Mouse (Mus musculus): Measurements from ENCODE around the gene Vat1. TPM values are rescaled to one million over a fixed set of nuclear protein-coding genes. Genes with fewer than 3 reads are reported as not detected.

The Vat1 gene
- 16.5 and 19.8 TPM in 2 replicates for total RNA-seq (2023)

DNA sequence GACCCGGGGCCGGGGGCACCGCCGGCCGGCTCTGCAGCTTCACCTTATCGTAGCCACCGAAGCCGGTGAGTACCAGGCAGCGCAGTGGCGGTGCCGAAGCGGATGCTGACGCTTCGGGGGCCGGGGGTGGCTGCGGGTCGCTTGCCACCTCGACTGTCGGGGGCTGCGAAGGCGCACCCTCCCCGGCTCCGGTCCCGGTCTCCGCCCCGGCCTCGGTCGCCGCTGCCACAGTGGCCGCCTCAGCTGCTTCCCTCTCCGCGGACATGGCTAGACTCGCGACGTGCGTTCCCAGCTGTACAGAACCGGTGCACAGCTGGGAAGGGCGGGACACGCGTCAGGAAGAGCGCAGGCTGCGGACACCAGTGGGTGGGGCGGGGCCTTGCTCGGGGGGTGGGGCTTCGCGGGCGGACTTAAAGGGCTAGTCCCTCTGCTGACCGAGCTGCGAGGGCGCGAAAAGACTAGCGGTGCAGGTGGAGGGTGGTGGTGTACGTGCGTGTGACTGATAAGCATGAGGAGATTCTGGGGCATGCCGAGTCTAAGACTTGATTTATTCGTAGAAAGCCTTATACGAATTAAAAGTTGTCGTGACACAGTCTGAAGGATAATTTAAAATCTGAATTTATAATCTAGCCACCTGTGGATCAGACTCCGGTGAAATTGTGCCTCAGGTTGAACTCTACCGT lies at the start of gene Vat1:
Gene Vat1, minus strand, starts transcription at position 362 of the 683 bp plus-strand sequence.

DNA sequence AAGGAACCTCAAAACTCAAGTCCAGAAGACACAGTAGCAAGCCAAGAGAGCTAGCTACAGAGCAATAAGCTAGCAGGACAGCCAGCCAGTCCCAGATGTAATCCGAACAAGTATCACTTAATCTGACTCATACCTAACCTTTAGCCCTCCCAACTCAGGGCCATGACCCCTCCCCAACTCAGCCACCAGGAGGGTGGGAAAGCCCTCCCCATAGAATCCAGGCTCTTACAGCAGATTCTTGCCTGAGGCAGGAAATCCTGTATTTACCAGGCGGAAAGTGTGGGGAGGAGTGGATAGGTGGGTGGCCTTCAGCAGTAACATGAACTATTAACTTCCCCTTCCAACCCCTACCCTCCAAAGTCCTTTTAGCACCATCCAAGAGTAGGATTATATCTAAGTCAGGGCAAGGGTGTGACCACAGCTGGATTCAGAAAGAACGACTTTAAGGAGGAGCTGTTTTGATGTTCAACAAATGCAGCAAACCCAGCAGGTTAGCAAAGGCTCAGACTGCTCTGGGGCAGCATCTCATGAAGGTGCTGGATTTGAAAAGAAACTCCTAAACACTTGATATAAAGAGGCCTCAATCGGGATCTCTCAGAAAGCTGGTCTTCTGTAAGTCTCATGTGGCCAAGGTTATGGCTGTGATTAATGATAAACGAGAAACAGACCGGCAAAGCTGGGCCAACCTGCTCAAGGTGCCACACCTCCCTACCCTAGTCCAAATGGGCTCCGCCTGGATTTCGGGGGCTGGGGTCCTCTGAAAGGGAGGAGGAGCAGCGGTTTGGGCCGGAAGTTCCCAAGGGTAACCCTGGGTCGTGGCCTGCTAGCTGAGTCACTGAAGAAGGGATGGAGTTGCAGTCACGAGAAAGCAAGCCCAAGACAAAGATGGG lies 1.6 kb downstream of the Vat1 start, which contains the start of gene Rnd2:
Gene Rnd2, plus strand, starts transcription at position 789 of the 890 bp plus-strand sequence.

DNA sequence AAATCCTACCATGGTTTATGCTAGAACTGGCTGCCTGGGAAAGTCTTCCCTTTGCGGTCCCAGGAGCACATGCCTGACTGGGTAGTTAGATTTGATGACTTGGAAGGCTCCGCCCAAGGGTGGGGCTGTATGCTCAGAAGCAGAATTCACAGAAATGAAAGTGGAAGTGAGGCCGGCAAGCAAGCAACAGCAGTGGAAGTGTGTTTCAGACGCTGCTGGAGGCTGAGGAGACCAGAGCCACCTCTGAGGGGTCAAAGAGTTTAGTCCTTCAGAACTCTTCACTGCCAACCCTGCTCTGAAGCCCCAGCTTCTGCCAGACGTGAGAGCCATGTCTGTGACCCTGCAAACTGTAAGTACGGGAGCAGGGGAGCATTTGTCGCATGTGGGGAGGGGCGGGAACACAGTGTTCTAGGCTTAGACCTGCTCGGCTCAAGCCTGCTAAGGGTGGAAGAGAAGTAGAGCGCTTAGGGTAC lies 17.7 kb downstream of the Vat1 start, which contains the start of gene Ifi35:
Gene Ifi35, plus strand, starts transcription at position 134 of the 473 bp plus-strand sequence.

DNA sequence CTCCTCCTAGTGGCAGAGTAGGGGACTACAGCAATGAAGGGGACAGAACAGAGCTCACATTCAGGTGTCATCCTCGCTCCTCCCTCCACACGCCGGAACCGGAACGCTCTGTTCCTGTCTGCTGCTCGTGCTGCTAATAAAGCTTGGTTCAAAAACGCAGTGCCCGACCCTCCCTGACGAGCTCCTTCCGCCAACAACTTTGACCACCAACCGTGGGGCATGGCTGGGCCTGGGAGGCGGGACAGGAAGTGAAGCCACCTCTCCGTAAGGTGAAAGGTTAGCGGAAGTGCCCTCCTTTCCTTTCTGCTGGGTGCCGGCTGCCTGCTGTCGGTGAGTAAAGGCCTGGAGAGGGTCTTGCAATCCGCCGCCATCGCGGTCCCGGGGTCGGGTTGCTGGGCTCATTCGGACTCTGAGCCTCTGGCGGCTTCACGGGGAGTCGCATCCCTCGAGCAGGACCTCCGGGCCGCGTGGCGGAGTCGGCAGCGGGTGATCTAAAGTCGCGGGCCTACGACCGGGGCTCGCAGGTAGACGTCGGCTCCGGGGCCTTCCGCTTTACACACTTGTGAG lies 23.8 kb downstream of the Vat1 start, which contains the start of gene Rpl27:
Gene Rpl27, plus strand, starts transcription at position 172 of the 567 bp plus-strand sequence.

DNA sequence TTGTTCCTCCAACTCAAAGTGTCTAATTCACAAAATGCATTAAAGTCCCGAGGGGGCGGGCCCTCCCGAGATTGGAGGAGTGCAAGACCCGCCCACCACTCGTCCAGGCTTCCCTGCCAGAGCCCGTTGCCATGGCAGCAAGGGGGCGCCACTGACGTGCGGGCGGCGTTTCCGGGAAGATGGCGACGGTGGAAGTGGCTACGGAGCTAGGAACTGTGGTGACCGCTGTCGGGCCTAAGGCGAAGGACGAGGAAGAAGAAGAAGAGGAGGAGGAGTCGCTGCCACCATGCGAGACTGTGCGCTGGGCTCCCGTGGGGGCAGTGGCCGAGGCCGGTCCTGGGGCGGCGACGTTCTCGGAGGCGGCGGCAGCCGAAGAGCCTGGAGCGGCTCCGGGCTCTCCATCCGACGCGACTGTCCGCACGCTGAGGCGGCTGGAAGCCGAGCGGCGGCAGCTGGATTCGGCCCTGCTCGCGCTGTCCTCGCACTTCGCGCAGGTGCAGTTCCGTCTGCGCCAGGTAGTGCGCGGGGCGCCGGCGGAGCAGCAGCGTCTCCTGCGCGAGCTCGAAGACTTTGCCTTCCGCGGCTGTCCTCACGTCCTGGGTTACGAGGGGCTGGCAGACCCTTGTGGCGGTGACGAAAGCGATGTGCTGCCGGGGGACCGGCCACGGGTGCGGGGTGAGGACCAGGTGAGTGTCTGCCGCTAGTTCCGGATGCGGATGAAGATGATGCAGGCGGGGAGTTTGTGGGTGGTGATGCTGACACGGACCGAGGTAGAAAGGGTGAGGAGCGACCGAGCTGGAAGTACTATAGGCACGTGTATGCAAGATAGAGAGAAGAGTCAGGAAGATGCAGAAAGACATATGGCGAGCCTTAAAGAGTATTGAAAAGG lies 40.9 kb downstream of the Vat1 start, which contains the start of the genes Rundc1 and Ptges3l:
Gene Rundc1, plus strand, starts transcription at position 161 of the 889 bp plus-strand sequence.
Gene Ptges3l, minus strand, starts transcription at position 409 of the 889 bp plus-strand sequence.

DNA sequence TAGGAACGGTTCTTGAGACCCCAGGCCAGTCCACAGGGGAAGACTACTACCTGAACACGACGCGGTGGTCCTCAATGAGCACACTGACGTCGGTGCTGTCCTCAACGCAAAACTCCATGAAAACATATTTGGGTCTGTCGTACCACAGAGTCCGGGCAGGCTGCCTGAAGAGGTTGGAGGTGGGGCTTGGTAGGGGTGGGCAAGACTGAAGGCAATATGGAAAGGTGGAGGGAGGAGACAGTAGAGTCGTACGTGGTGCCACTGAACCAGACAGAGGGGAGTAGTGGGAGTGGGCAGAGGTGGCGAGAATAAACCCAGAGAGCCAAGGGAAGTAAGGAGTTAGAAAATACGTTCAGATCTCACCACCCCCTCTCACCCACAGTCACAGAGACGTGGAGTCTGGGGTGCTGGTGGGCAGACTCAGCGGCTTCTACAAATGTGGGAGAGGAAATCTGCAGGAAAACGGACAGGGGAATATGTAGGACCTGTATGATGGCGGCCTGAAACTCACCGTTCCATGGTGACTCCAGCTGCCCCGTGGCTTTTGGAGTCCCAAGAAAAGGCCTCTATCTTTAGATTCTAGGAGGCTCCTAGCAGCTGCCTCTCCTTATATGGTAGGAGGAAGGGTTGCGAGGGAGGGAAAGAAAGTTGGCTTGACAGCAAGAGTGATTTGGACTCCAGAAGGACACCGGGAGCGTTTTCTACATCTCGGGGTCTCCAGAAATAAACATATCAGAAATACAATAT lies 41.8 kb downstream of the Vat1 start, which contains the start of gene Gm27029:
Gene Gm27029, minus strand, starts transcription at position 692 of the 747 bp plus-strand sequence.

DNA sequence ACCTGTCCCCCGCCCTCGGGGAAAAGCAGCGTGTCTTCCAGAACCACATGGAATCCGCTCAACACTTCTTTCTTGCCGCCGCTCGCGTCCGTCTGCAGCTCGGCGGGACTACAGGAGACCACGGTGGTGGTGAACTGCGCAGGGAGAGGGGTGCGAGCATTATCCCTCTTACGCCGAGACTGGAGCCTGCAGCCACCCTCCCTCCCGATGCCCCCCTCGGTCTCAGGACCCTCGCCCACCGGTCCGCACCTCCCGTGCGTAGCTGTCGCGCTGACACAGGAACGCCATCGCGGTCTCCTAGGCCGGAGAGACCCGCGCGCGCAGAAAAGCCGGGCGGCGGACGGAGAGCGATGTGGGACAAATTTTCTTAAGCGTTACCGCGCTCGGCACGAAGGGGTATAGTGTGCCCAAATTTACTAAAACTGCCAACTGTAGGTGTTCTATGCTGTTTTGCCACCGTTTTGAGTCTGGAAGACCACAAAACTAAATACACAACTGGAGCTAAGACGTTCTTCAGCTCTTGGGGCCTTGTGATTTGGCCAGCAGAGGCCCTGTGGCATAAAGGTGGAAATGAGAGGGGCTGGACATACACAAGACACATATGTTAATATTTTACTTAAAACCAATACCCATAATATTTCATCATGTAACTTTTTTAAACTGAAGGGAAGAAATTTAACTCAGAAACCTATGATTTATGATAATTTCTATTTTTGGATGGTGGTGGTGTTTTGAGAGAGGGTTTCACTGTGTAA lies 48.8 kb downstream of the Vat1 start, which contains the start of gene Aarsd1:
Gene Aarsd1, minus strand, starts transcription at position 515 of the 755 bp plus-strand sequence.

Other genes starting within 250 kb of the Vat1 start
- 36.3 and 45.9 TPM in 2 replicates for gene Ezh1, start 239.8 kb downstream of the Vat1 start, total RNA-seq (2023)
- 0.41 TPM in 1 of 2 replicates, not detected in the other for gene Ramp2, start 220.2 kb downstream of the Vat1 start, total RNA-seq (2023)
- 63.2 and 66.1 TPM in 2 replicates for gene Vps25, start 212.5 kb downstream of the Vat1 start, total RNA-seq (2023)
- gene Wnk4, start 205.7 kb downstream of the Vat1 start, total RNA-seq (2023), result 1.9 and 2.3 TPM in 2 replicates
- 0.32 and 0.43 TPM in 2 replicates for gene Cntd1, start 187.2 kb downstream of the Vat1 start, total RNA-seq (2023)
- 25.3 and 30.8 TPM in 2 replicates for gene Coa3, start 187.1 kb downstream of the Vat1 start, total RNA-seq (2023)
- 150 and 240 TPM in 2 replicates for gene Becn1, start 163.9 kb downstream of the Vat1 start, total RNA-seq (2023)
- gene Psme3, start 150.0 kb downstream of the Vat1 start, total RNA-seq (2023), result 59.9 and 64.2 TPM in 2 replicates
- 2.7 and 4.6 TPM in 2 replicates for gene Aoc2, start 141.2 kb downstream of the Vat1 start, total RNA-seq (2023)
- not detected in 2 replicates for gene Aoc3, start 135.6 kb downstream of the Vat1 start, total RNA-seq (2023)
- gene G6pc, start 98.7 kb downstream of the Vat1 start, total RNA-seq (2023), result not detected in 2 replicates
- gene Aarsd1, start 48.6 kb downstream of the Vat1 start, total RNA-seq (2023), result 12.1 and 12.4 TPM in 2 replicates
- gene Gm27029, start 41.4 kb downstream of the Vat1 start, total RNA-seq (2023), result 0.43 TPM in 1 of 2 replicates, not detected in the other
- 10.3 and 14.3 TPM in 2 replicates for gene Rundc1, start 41.1 kb downstream of the Vat1 start, total RNA-seq (2023)
- gene Ptges3l, start 40.9 kb downstream of the Vat1 start, total RNA-seq (2023), result 0.60 and 0.98 TPM in 2 replicates
- gene Rpl27, start 23.9 kb downstream of the Vat1 start, total RNA-seq (2023), result 37.3 and 45.6 TPM in 2 replicates
- gene Ifi35, start 17.8 kb downstream of the Vat1 start, total RNA-seq (2023), result 23.6 and 24.5 TPM in 2 replicates
- 0.32 and 0.66 TPM in 2 replicates for gene Rnd2, start 1.2 kb downstream of the Vat1 start, total RNA-seq (2023)
- gene Brca1, start 85.7 kb upstream of the Vat1 start, total RNA-seq (2023), result 20.7 and 21.2 TPM in 2 replicates
- gene Nbr1, start 85.9 kb upstream of the Vat1 start, total RNA-seq (2023), result 128 and 177 TPM in 2 replicates
- 8.5 and 12.0 TPM in 2 replicates for gene Tmem106a, start 116.0 kb upstream of the Vat1 start, total RNA-seq (2023)
- gene Gm11634, start 133.0 kb upstream of the Vat1 start, total RNA-seq (2023), result not detected in 2 replicates
- 10.8 and 12.2 TPM in 2 replicates for gene Rdm1, start 161.0 kb upstream of the Vat1 start, total RNA-seq (2023)
- 1.3 and 2.7 TPM in 2 replicates for gene Arl4d, start 199.3 kb upstream of the Vat1 start, total RNA-seq (2023)

Data from neutrophil, adult 65 days (primary cell).